Mouse (Mus musculus): ENCODE results near the gene Atp4a. TPM values are rescaled to one million over a fixed set of nuclear protein-coding genes. Genes with fewer than 3 reads are reported as not detected.

Gene Atp4a
- under 1 TPM in 1 of 2 experiments, not detected in 1; 0.34 TPM for polyA plus RNA-seq (2017; shearing (Covaris generic))

DNA sequence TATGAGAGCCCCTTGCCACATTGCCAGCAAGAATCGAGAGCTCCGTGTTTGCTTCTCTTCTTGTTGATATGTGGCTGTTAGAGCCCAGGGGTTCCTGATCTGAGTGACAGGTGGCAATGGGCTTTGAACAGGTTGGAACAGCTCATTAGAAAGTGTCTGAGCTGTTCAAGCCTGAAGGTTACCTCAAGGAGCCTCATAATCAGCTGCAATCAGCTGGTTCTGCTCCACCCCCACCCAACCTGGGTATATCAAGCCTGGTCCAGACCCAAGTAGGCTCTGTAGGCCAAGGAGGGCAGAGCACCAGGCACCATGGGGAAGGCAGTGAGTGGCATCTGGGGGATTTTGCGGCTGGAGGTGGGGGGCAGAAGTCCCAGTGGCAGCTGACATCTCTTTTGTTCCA, at the start of gene Atp4a:
Gene Atp4a, plus strand, starts transcription at position 268 of the 400 bp plus-strand sequence.

DNA sequence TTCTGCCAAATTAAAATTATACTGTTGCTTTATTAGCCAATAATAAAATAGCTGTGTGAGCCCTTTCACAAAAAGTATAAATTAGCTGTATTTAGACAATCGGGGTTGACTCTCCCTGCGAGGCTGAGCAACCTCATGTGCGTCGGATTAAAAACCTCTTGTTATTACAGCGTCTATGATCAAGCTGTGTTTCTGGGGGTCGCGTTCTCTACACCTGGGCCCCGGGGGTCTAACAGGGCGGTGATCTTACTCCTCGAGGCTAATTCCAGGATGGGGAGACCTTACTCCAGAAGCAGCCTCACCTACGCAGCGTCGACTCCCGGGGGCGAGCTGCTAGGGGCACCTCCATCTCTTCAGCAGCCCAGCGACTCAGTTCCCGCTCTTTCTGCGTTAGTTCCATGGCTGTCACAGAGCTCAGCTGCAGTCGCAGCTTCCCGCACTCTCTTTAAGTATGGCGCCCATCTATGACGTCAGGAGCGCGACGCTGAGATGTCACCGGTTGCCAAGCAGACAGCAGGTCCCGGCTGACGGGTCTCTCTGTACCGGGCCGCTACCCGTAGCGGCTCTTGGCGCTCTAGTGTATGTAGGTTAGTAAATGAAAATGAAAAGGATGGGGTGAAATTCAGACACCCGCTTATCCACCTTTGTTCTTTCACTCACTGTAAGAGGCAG, 47.3 kb upstream of the Atp4a start, which contains the start of gene Haus5:
Gene Haus5, minus strand, starts transcription at position 466 of the 672 bp plus-strand sequence.

DNA sequence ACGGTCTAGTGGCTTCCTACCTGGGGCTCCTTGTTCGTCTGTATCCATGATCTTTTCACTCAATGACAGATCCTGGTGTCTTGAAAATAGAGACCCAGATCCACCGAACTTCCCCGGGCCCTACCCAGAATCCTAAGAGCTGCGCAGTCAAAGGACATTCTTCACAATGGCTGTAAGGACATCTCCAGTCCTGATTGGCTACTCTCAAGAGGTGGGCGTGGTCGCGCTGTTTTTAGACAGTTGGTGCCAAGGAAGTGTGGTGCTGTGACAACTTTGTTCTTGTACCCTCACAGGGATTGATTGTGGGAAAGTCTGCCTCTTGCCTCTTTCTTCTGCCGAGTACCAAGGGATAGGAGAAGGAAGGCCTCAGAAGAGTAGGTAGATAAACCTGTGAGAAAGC, 40.5 kb upstream of the Atp4a start, which contains the start of gene Pmis2:
Gene Pmis2, minus strand, starts transcription at position 126 of the 400 bp plus-strand sequence.

DNA sequence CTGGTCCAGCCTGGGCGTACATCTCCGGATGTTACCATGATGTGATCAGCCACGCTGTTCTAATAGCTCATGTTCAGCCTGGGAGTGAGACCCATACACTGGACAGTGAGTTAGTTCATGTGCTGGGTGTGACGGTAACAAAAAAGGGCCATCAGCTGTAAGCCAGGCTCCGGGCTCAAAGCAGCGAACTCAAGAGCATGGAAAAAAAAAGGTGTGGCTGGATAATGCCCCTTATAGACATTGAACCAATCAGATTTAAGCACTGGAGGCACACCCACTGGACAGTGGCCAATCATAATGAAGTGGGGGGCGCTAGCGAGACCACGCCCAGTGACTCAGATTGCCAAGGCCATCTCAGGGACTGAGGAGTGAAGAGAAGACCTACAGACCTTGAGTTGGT, 13.4 kb upstream of the Atp4a start, which contains the start of gene 2200002J24Rik:
Gene 2200002J24Rik, plus strand, starts transcription at position 338 of the 400 bp plus-strand sequence.

DNA sequence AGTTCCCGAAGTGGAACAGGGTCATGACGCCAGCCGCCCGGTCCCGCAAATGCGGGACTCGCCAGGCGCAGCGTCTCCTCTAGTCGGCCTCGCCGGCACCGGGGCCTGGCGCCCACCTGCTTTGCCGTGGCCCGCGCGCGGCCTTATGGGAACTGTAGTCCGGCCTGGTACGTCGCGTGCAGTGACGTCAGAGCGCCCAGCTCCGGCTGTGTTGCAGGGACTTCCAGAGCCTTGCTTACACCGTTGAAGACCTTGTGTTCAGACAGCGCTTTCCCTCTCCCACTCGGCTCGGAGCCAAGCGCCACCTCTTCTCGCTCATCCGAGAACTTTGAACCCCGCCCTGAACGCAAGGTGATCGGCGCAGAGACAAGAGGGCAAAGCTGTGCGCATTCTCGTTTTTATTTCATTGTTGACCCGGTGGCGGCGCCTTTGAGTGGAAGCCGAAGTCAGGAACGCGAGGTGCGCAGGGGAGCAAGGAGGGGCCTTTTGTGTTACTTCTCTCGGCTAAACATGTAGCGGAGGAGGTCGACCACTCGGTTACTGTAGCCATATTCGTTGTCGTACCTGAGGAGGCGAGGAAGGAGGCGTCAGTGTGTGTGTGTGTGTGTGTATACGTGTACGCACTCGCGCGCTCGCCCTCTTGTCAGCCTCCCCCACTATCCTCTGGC, 17.5 kb downstream of the Atp4a start, which contains the start of gene Tmem147:
Gene Tmem147, minus strand, starts transcription at position 145 of the 668 bp plus-strand sequence.

DNA sequence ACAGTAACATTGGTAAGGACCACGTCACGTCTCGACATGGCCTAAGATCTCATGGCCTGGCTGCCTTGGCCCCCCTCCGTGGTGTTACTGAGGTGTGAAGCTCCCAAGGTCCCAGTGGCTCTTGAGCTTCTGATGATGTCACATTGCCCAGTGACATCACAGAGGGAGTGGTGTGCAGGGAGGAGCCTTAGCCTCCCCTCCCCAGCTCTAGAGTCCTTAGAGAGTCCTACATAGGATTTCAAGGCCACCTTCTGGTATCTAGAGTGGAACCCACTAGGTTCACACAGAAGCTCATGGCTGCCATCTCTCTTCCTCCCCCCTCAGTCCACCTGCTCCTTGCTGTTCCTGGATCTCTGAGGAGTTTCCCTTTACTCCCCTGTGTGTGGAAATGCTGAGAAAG, 31.6 kb downstream of the Atp4a start, which contains the start of gene Gapdhs:
Gene Gapdhs, minus strand, starts transcription at position 65 of the 400 bp plus-strand sequence.

DNA sequence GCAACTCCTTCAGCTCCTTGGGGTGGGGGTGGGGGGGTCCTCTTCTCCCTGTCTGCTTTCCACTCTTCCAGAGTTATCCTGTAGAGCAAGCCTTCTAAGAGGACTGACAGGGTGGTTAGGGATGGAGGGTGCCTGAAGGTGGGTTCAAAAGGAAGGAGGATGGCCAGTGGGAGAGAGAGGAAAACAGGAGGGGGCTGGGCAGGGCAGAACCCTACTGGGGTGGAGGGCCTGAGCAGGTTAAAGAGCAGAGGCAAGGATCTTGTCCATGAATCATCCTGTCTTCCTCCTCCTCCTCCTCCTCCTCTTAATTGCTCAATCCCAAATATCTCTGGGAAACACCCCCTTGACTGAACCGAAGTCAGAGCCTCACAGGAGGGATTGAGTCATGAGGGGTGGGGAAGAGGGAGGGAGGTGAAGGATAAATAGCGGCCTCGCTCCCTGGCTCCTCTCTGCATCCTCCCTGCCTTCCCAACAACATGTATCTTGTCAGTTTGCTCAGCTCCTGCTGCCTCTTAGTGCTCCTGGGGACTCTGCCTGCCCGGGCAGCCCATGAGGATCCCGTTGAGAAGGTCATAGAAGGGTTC, 39.2 kb downstream of the Atp4a start, which contains the start of gene Sbsn:
Gene Sbsn, plus strand, starts transcription at position 386 of the 584 bp plus-strand sequence.

DNA sequence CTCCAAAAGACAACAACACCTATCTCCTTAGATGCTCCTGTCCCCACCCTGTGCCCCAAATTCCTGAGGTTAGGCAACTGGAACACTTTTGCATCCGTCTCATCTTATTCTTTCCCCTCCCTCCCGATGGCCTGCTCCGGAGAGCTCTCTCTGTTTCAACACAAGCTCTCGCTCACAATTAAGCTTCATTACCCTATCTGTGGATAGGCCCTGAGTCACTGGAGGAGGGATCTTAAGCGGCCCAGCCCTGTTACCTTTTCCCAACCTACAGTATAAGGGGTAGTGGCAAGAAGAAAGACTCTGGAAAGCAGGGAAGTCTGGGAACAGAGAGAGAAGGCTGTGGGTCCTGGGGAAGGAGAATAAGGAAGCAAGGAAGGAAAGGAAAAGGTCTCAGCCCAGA, 51.4 kb downstream of the Atp4a start, which contains the start of gene Dmkn:
Gene Dmkn, plus strand, starts transcription at position 301 of the 400 bp plus-strand sequence.

Other genes with a start within 250 kb of the Atp4a start
- gene Prodh2, start 218.6 kb upstream of the Atp4a start, polyA plus RNA-seq (2017; shearing (Covaris generic)): not detected
- gene Arhgap33, start 177.1 kb upstream of the Atp4a start, polyA plus RNA-seq (2017; shearing (Covaris generic)): 1 to 10 TPM; 1.5 to 2.5 TPM
- 1 to 10 TPM; 1.9 to 4.1 TPM for gene Hspb6, start 160.0 kb upstream of the Atp4a start, polyA plus RNA-seq (2017; shearing (Covaris generic))
- gene Proser3, start 159.9 kb upstream of the Atp4a start, polyA plus RNA-seq (2017; shearing (Covaris generic)): 1 to 10 TPM; 5.7 to 6.2 TPM
- 100 to 1,000 TPM in 1 of 2 experiments, 10 to 100 TPM in 1; 92.9 to 107 TPM for gene Lin37, start 152.4 kb upstream of the Atp4a start, polyA plus RNA-seq (2017; shearing (Covaris generic))
- 10 to 100 TPM; 28.3 to 67.8 TPM for gene U2af1l4, start 148.9 kb upstream of the Atp4a start, polyA plus RNA-seq (2017; shearing (Covaris generic))
- 10 to 100 TPM; 53.5 to 82.4 TPM for gene Gm49396, start 148.9 kb upstream of the Atp4a start, polyA plus RNA-seq (2017; shearing (Covaris generic))
- 100 to 1,000 TPM; 231 to 234 TPM for gene Psenen, start 148.6 kb upstream of the Atp4a start, polyA plus RNA-seq (2017; shearing (Covaris generic))
- 100 to 1,000 TPM in 1 of 2 experiments, 10 to 100 TPM in 1; 66.2 to 268 TPM for gene Igflr1, start 146.8 kb upstream of the Atp4a start, polyA plus RNA-seq (2017; shearing (Covaris generic))
- 10 to 100 TPM; 14.9 to 15.1 TPM for gene Kmt2b, start 123.5 kb upstream of the Atp4a start, polyA plus RNA-seq (2017; shearing (Covaris generic))
- gene Zbtb32, start 113.3 kb upstream of the Atp4a start, polyA plus RNA-seq (2017; shearing (Covaris generic)): 10 to 100 TPM; 12.9 to 34.9 TPM
- 1 to 10 TPM in 1 of 2 experiments, under 1 TPM in 1; 0.32 to 1.8 TPM for gene Upk1a, start 99.4 kb upstream of the Atp4a start, polyA plus RNA-seq (2017; shearing (Covaris generic))
- 100 to 1,000 TPM; 713 to 756 TPM for gene Cox6b1, start 86.1 kb upstream of the Atp4a start, polyA plus RNA-seq (2017; shearing (Covaris generic))
- gene Etv2, start 76.4 kb upstream of the Atp4a start, polyA plus RNA-seq (2017; shearing (Covaris generic)): not detected
- 100 to 1,000 TPM; 125 to 166 TPM for gene Rbm42, start 61.9 kb upstream of the Atp4a start, polyA plus RNA-seq (2017; shearing (Covaris generic))
- 10 to 100 TPM; 18.3 to 29.7 TPM for gene Haus5, start 47.2 kb upstream of the Atp4a start, polyA plus RNA-seq (2017; shearing (Covaris generic))
- under 1 TPM in 1 of 2 experiments, not detected in 1; 0.50 TPM for gene Pmis2, start 40.6 kb upstream of the Atp4a start, polyA plus RNA-seq (2017; shearing (Covaris generic))
- gene 2200002J24Rik, start 13.3 kb upstream of the Atp4a start, polyA plus RNA-seq (2017; shearing (Covaris generic)): not detected
- 100 to 1,000 TPM in 1 of 2 experiments, 10 to 100 TPM in 1; 85.3 to 135 TPM for gene Tmem147, start 17.3 kb downstream of the Atp4a start, polyA plus RNA-seq (2017; shearing (Covaris generic))
- gene Gapdhs, start 31.5 kb downstream of the Atp4a start, polyA plus RNA-seq (2017; shearing (Covaris generic)): under 1 TPM; 0.34 to 0.55 TPM
- 1 to 10 TPM in 1 of 2 experiments, not detected in 1; 2.9 TPM for gene Sbsn, start 39.3 kb downstream of the Atp4a start, polyA plus RNA-seq (2017; shearing (Covaris generic))
- gene Dmkn, start 51.5 kb downstream of the Atp4a start, polyA plus RNA-seq (2017; shearing (Covaris generic)): not detected
- gene Krtdap, start 75.7 kb downstream of the Atp4a start, polyA plus RNA-seq (2017; shearing (Covaris generic)): not detected
- under 1 TPM; 0.27 to 0.69 TPM for gene Ffar2, start 111.6 kb downstream of the Atp4a start, polyA plus RNA-seq (2017; shearing (Covaris generic))
- not detected for gene Ffar3, start 144.0 kb downstream of the Atp4a start, polyA plus RNA-seq (2017; shearing (Covaris generic))
- gene Ffar1, start 149.4 kb downstream of the Atp4a start, polyA plus RNA-seq (2017; shearing (Covaris generic)): under 1 TPM in 1 of 2 experiments, not detected in 1; 0.11 TPM
- 1 to 10 TPM; 5.6 to 8.0 TPM for gene Cd22, start 168.1 kb downstream of the Atp4a start, polyA plus RNA-seq (2017; shearing (Covaris generic))
- gene Mag, start 202.7 kb downstream of the Atp4a start, polyA plus RNA-seq (2017; shearing (Covaris generic)): under 1 TPM in 1 of 2 experiments, not detected in 1; 0.47 TPM
- not detected for gene Hamp2, start 212.5 kb downstream of the Atp4a start, polyA plus RNA-seq (2017; shearing (Covaris generic))
- gene Hamp, start 231.8 kb downstream of the Atp4a start, polyA plus RNA-seq (2017; shearing (Covaris generic)): under 1 TPM in 1 of 2 experiments, not detected in 1; 0.76 TPM
- gene Usf2, start 244.6 kb downstream of the Atp4a start, polyA plus RNA-seq (2017; shearing (Covaris generic)): 10 to 100 TPM; 13.0 to 18.6 TPM